Mouse (Mus musculus): Measurements from ENCODE around the gene Spata5.

The Spata5 gene

GRCm38 (mm10) chr3:37614878-37615650 is 195.4 kb downstream of the Spata5 start:
- DNase-seq (ENCODE audit: low spot score) = no peak

- no peak for DNase-seq (ENCODE audit: low spot score)
These were observed 197.2 kb downstream of the Spata5 start for GRCm38 (mm10) chr3:37616586-37617547.

Data from spleen, adult 12 weeks (tissue).